Mouse (Mus musculus): ENCODE measurements around the gene Srrm2.

DNA sequence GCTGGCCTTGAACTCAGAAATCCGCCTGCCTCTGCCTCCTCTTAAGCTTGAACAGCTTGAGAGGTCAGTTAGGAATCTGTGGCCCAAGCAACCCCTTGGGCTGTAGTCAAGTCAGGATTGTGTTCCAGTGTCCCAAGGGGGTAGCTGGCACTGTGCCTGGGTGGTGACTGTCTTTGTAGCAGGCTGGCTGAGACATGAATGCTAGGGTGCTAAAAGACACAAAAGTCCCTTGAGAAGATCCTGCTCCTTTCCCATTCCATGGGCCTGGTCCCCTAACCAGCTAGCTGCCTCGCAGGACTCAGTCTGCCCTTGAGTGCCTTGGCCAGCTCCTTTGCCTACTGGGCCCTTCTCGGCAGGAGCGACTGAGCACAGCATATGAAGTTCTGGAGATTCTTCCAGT, 72.6 kb downstream of the Srrm2 start:
- TF ChIP-seq ZNF384 (IDR thresholded peaks at IDR 0.05; ENCODE audit: low read depth, low read length) (no peak), ZC3H11A (IDR thresholded peaks at IDR 0.05; ENCODE audit: borderline replicate concordance, low read depth, low read length) (no peak)
